Mouse (Mus musculus) embryonic facial prominence, embryonic 10.5 days (tissue): ENCODE data around the gene Rnf135. TPM values are rescaled to one million over a fixed set of nuclear protein-coding genes. Genes with fewer than 3 reads are reported as not detected.
A peak's percentile ranks its signal among the peaks of the same experiment; 100 is the strongest.
"Not testable (repeated sequence)": the region's sequence is repeated elsewhere in the genome, so short reads cannot be mapped to it uniquely, and the experiment has no call there.

ENCODE experiments used
- DNase-seq: peaks from one replicate; pipeline ENCODE4 v3.0.0-alpha.2; 2017; ENCODE audit warnings: low spot score
- H3K27ac ChIP-seq: fragments of 300-500 bp; sonication (generic); replicated peaks from 2 replicates; pipeline ENCODE4 v1.5.1; 2016; ENCODE audit warnings: mild to moderate bottlenecking
- H3K27me3 ChIP-seq: fragments of 300-500 bp; sonication (generic); replicated peaks from 2 replicates; pipeline ENCODE4 v1.6.1; 2016; ENCODE audit warnings: low read depth, mild to moderate bottlenecking; ENCODE audit not compliant: poor library complexity, severe bottlenecking
- H3K36me3 ChIP-seq: fragments of 300-500 bp; sonication (generic); replicated peaks from 2 replicates; pipeline ENCODE4 v1.6.1; 2016; ENCODE audit warnings: mild to moderate bottlenecking, moderate library complexity
- H3K4me1 ChIP-seq: fragments of 300-500 bp; sonication (generic); 2 replicates; pipeline ENCODE4 v1.6.1; 2016
- H3K4me3 ChIP-seq: fragments of 300-500 bp; sonication (generic); 2 replicates; pipeline ENCODE4 v1.5.1; 2016; ENCODE audit warnings: mild to moderate bottlenecking, moderate library complexity
- H3K9me3 ChIP-seq: fragments of 300-500 bp; sonication (generic); 2 replicates; pipeline ENCODE4 v1.6.1; 2016; ENCODE audit warnings: mild to moderate bottlenecking
- WGBS: fragments of 180-500 bp; shearing (Covaris S2); methylation state at CpG from one replicate; pipeline ENCODE4 v1.1.7; 2016; 5-methylcytosine and 5-hydroxymethylcytosine counted together
- polyA plus RNA-seq: library from polyadenylated mRNA; unstranded; fragments of >200 nt; fragmentation: Nextera tagmentation; extraction: Ambion mirVana; gene quantifications from 2 replicates; pipeline ENCODE4 v1.2.1, GENCODE M21; 2016

The Rnf135 gene
- 5.4 and 6.5 TPM in 2 replicates for polyA plus RNA-seq

DNA sequence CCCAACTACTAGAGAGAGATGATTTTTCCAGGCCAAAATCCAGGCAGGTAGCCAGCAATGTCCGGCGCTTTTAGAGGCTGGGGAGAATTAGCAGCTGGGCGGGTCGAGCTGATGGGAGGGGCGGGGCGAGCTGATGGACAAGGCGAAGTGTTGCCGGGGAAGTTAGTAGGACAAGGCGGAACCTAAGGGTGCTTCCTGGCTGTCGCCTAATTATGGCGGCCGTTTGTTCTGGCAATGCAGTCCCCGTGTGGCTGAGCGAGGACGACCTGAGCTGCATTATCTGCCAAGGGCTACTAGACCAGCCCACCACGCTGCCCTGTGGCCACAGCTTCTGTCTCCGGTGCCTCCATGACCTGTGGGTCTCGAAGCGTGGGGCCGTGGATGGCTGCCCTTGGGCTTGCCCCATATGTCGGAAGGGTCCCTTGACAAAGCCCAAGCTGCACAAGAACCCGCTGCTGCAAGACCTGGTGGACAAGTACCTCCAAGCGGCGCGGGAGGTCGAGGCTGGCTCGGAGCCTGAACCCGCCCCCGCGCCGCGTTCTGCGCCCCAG is at the start of gene Rnf135:
Rnf135 (plus strand) TSS at position 147 of the 551 bp plus-strand sequence.
- Histone ChIP-seq H3K4me1 (peaks cover 9% of the 10 kb centered on the region; the same call in 1 of the 2 replicates), H3K27ac (peak within 1 kb of the TSS; percentile 89), H3K36me3 (no peaks in the 10 kb centered on the region; the same call in 1 of the 2 replicates), H3K27me3 (no peaks in the 10 kb centered on the region), H3K9me3 (no peaks in the 10 kb centered on the region), H3K4me3 (peak within 1 kb of the TSS; percentile 80)
- DNase-seq, result peak; percentile 86
- WGBS, result 2% methylated on average over 33 of the region's 33 CpGs

DNA sequence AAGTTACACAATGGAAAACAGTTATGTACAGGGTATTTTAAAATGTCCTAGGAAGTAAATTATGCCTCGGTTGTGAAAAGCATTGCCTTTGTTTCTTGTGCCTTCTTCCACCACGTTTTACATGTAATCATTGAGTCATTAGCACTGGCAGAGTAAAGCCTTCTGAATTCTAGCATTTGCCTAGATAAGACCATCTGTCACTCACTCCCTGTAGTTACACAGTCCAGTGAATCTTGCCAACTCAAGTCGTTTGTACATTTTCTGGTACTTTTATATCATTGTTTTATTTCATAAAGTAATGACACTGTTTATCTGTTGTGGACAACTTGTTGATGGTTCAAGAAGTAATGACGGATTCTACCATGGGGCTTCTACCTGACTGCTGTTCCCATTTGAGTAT is 48.9 kb upstream of the Rnf135 start:
- Histone ChIP-seq H3K9me3 (no peaks in the 10 kb centered on the region), H3K27me3 (no peaks in the 10 kb centered on the region), H3K4me1 (no peaks in the 10 kb centered on the region), H3K36me3 (peaks cover 97% of the 10 kb centered on the region), H3K27ac (no peak overlapping the region), H3K4me3 (no peak overlapping the region)
- no peak for DNase-seq
- WGBS, result 83% methylated on average over 4 of the region's 4 CpGs

DNA sequence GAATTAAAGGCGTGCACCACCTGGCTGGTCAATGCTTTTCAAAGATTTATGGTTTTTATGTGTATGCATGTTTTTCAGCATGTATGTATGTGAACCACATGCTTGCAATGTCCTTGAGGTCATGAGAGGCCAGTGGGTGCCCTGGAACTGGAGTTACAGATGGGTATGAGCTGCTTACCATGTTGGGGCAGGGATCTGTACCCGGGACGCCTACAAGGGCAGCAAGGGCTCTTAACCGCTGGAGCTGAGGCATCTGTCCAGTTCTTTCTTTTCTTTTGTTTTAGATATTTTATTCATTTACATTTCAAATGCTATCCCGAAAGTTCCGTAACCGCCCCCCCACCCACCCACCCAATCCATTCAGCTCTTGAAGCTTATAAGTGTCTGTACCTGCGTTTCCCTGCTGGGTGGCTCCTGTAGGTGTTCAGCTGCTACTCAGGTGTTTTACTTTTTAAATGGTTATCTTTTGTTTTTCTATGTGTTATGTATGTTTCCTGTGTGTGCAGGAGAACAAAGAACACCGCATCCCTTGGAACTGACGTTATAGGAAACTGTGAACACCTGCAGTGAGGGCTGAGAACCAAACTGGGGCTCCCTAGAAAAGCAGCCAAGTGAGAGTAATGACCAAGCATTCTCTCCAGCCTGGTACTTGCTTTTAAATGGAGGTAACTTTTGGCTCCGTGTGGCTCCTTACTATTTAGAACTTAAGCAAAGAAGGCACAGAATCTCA is 47.5 kb upstream of the Rnf135 start:
- H3K9me3 ChIP-seq, result no peaks in the 10 kb centered on the region
- H3K36me3 ChIP-seq, result peaks cover 90% of the 10 kb centered on the region
- H3K27ac ChIP-seq, result no peak overlapping the region
- 90% methylated on average over 11 of the region's 11 CpGs for WGBS
- peaks cover 5% of the 10 kb centered on the region for H3K4me1 ChIP-seq
- H3K4me3 ChIP-seq, result no peak overlapping the region
- no peak for DNase-seq
- H3K27me3 ChIP-seq, result no peaks in the 10 kb centered on the region

DNA sequence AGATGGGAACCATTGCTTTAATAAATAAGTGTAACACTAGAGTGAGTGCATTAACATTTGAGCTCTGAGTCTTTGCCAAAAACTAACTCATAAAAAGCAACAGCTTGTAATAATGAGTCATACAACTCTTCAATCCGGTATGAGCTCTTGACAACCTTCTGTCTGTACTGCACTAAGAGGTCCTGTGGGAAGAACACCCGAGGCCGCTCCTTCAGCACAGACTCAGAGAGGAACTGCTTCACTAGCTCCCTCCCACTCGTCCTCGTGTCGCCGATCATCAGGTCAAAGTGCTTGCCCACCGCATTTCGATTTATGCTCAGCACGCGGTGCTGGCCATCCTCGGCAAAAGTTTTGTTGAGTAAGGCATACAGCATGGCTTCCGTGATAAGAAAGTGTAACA is 46.9 kb upstream of the Rnf135 start:
- Histone ChIP-seq H3K4me3 (no peak overlapping the region), H3K27ac (no peak overlapping the region), H3K4me1 (peaks cover 9% of the 10 kb centered on the region), H3K36me3 (peaks cover 83% of the 10 kb centered on the region), H3K27me3 (no peaks in the 10 kb centered on the region), H3K9me3 (no peaks in the 10 kb centered on the region)
- 94% methylated on average over 13 of the region's 13 CpGs for WGBS
- DNase-seq, result no peak

DNA sequence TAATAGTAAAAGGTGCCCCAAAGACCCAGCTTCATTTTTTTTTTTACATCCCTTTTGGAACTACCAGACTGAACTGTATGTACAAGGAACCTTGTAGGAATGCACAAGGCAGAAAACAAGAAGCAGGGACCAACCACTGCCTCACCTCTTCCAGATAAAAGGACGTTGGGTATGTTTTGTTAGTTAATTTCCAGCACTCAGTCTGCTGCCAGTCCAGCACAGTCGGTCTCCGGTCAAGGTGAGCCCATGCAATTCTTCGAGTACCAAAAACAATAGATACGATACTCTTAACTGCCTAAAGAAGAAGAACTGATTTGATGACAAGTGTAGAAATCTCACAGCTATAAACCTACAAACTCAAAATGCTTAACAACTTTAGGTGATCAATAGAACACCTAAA is 45.9 kb upstream of the Rnf135 start:
- Histone ChIP-seq H3K4me1 (peaks cover 12% of the 10 kb centered on the region), H3K36me3 (peaks cover 73% of the 10 kb centered on the region), H3K4me3 (no peak overlapping the region), H3K27me3 (no peaks in the 10 kb centered on the region), H3K27ac (no peak overlapping the region), H3K9me3 (no peaks in the 10 kb centered on the region)
- DNase-seq, result no peak
- WGBS, result 89% methylated on average over 5 of the region's 5 CpGs

DNA sequence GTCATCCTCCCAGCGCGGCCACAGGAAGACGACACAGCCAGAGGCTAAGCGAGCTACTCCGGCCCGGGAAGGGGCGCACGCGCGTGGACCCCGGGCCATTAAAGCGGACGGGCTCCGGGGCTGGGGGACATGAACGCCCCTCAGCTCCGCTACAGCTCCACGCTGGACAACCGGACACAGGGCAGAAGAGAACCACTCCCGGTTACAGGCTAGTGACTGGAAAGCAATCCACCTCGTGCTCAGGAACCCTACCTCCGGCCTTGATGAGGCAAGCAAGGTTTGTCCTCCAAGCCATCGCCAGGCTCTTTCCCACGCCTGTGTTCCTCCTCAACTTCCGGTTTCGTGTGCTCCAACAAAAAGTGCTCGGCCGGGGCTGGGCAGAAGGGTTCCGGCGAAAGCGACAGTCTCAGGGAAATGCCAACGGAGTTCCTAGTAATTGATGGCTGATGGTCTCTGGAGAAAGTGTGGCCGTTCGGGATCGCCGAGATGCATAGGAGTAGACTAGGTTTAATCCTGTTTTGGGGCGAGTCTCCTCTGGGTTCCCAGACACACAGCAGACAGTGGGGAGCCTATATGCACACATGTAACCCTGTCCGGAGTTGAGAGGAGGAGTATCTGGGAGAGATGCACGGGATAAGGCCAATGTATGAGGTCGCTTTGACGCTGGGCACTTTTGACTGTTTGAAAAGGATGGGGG is 41.7 kb upstream of the Rnf135 start, which contains the start of gene Tefm:
Tefm (minus strand) TSS at position 351 of the 697 bp plus-strand sequence.
- Histone ChIP-seq H3K36me3 (peaks cover 34% of the 10 kb centered on the region), H3K27me3 (no peaks in the 10 kb centered on the region), H3K27ac (peak within 1 kb of the TSS; percentile 93), H3K4me3 (peak within 1 kb of the TSS; percentile 80), H3K4me1 (peaks cover 17% of the 10 kb centered on the region), H3K9me3 (no peaks in the 10 kb centered on the region)
- peak; percentile 90 for DNase-seq
- under 1% methylated on average over 40 of the region's 40 CpGs for whole genome bisulfite sequencing

DNA sequence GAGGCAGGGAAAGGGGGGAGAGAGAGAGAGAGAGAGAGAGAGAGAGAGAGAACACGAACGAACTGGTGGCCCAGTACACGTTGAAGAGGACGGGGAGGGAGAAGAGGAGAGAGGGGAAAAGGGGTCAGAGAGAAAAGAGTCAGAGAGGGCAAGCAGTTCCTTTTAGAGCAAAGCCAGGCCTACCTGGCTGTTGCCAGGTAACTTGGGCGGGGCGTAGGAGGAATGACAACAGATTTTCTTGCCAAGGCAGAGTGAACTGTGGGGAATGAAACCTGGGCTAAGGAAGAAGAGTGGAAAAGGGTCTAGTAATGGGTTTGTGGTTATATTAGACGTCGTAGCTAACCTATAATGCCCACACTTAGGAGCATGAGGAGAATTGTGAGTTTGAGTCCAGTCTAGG is 40.8 kb upstream of the Rnf135 start:
- H3K9me3 ChIP-seq, result no peaks in the 10 kb centered on the region
- H3K4me3 ChIP-seq, result peak overlapping the region; percentile 80
- no peak for DNase-seq
- WGBS, result 45% methylated on average over 8 of the region's 8 CpGs
- H3K27ac ChIP-seq, result peak overlapping the region; percentile 93
- no peaks in the 10 kb centered on the region for H3K27me3 ChIP-seq
- H3K36me3 ChIP-seq, result peaks cover 25% of the 10 kb centered on the region
- H3K4me1 ChIP-seq, result peaks cover 17% of the 10 kb centered on the region

DNA sequence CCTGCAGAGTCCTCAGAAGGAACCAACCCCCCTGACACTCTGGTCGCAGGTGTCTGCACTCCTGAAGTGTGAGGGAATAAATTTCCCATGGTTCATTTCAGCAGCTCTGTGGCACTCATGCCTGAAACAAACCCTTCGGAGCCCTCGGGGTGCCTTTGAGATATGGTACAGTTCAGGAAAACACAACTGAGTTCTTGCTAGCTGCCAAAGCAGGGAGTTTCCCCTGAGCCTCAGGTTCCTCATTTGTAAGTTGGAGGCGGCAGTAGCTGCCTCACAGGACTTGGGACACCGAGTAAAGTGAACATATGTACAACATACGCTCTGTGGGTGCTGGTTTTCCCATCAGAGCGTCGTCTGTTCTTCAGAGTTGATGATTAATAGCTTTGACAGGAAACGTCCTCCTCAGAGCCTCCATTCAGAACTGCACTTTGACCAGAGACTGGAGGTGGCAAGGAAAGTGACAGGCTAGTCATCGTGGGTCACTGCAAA is 37.8 kb upstream of the Rnf135 start:
- Histone ChIP-seq H3K9me3 (no peaks in the 10 kb centered on the region), H3K4me1 (peaks cover 15% of the 10 kb centered on the region), H3K4me3 (no peak overlapping the region), H3K27ac (no peak overlapping the region), H3K36me3 (no peaks in the 10 kb centered on the region), H3K27me3 (no peaks in the 10 kb centered on the region)
- DNase-seq, result no peak
- WGBS, result 70% methylated on average over 10 of the region's 10 CpGs

DNA sequence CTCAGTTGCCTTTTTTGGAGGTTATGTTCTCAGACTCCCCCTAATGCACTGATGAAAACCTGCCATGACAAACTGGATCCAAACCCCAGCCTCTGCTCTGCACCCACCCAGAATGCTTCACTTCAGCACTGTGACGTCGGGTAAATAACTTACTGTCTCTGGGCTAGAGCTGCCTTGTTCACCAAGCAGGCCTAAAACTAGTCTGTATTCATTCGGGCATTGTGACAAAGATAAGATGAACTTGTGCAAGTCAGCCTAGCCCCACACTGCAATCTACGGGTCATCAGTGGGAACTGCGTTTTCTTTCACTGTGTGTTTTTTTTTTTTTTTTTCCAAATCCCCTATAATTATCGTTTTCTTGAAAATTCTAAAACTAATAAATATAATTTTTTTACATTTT is 35.9 kb upstream of the Rnf135 start:
- WGBS, result 81% methylated on average over 6 of the region's 6 CpGs

DNA sequence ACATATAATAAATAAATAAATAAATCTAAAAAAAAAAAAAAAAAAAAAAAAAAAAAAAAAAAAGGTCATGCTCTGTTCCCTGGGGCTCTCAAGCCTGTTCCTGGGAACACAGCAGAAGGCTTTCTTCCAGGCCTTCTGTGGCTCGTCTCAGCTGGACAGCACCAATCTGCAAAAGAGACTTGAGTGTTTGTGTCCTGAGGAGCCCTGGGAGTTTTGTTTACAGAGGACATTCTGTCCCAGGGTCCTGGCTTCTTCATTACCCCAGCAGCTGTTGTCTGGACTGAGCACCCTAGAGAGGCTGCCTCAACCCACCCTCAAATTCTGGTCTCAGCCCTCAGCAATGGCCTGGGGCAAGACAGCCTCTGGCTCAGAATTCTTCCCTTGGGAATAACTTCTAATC is 35.3 kb upstream of the Rnf135 start:
- Histone ChIP-seq H3K4me3 (no peak overlapping the region), H3K27ac (no peak overlapping the region)
- WGBS, result 51% methylated on average over 1 of the region's 1 CpGs

More for the DNA sequence above, 35.9 kb upstream of the Rnf135 start:
- H3K27ac ChIP-seq, result no peak overlapping the region
- peaks cover 5% of the 10 kb centered on the region for H3K4me1 ChIP-seq
- DNase-seq, result no peak
- no peak overlapping the region for H3K4me3 ChIP-seq
- H3K27me3 ChIP-seq, result peaks cover 9% of the 10 kb centered on the region
- no peaks in the 10 kb centered on the region for H3K9me3 ChIP-seq
- H3K36me3 ChIP-seq, result no peaks in the 10 kb centered on the region

DNA sequence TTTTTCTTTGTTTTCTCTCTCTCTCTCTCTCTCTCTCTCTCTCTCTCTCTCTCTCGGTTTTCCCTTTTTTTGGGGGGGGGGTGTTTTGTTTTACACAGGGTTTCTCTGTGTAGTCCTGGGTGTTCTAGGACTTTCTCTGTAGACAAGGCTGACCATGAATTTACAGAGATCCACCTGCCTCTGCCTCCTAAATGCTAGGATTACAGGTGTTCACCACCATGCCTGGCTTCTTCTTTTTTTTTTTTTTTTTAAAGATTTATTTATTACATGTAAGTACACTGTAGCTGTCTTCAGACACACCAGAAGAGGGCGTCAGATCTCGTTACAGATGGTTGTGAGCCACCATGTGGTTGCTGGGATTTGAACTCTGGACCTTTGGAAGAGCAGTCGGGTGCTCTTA is 34.7 kb upstream of the Rnf135 start:
- H3K4me1 ChIP-seq, H3K36me3 ChIP-seq, DNase-seq, H3K9me3 ChIP-seq, H3K4me3 ChIP-seq, H3K27ac ChIP-seq: not testable (repeated sequence)
- WGBS, result 65% methylated on average over 3 of the region's 4 CpGs
- H3K27me3 ChIP-seq, result peaks cover 21% of the 10 kb centered on the region

More for the DNA sequence above, 35.3 kb upstream of the Rnf135 start:
- no peaks in the 10 kb centered on the region for H3K4me1 ChIP-seq
- no peaks in the 10 kb centered on the region for H3K36me3 ChIP-seq
- H3K9me3 ChIP-seq, result no peaks in the 10 kb centered on the region
- DNase-seq, result no peak
- H3K27me3 ChIP-seq, result peaks cover 15% of the 10 kb centered on the region

DNA sequence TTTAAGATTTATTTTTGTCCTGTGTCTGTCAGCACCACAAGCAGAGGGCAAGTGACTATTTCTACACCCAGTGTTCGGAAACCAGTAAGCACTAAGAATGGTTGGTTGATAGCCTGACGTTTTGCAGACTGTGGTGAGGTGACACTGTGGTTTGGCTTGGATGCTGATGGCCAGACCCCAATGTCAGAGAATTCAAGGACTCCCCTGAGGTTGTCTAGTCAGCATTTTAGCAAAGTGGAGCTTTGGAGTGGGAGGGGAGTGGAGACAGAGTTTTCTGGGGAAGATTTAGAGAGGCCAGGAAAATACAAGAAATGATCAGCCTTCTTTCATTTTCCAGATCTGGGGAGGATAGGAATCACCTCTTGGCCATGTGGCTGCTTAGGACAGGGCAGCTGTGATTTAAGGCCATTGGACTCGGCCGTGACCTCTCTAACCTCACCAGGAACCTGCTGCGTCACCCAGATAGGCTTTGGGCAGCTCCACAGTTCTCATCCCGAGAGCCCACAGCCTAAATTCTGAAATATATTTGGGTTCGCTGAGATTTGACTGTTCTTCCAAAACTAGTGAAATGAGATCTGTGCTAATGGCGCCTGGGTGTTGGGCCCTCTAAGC is 34.1 kb upstream of the Rnf135 start:
- H3K27ac ChIP-seq, result no peak overlapping the region
- H3K36me3 ChIP-seq, result no peaks in the 10 kb centered on the region
- H3K4me3 ChIP-seq, result no peak overlapping the region
- H3K27me3 ChIP-seq, result peaks cover 27% of the 10 kb centered on the region
- no peaks in the 10 kb centered on the region for H3K9me3 ChIP-seq
- 85% methylated on average over 8 of the region's 8 CpGs for WGBS
- no peak for DNase-seq
- peaks cover 8% of the 10 kb centered on the region for H3K4me1 ChIP-seq
